Mouse (Mus musculus) kidney, postnatal 25 days (tissue): ENCODE data around the gene Ppp1r35.

ENCODE experiments used
- DNase-seq, 2 experiments: peaks; one replicate each; pipeline ENCODE4 v3.0.0; 2021; ENCODE audit warnings: mixed read lengths in 2 of 2

Gene Ppp1r35

DNA sequence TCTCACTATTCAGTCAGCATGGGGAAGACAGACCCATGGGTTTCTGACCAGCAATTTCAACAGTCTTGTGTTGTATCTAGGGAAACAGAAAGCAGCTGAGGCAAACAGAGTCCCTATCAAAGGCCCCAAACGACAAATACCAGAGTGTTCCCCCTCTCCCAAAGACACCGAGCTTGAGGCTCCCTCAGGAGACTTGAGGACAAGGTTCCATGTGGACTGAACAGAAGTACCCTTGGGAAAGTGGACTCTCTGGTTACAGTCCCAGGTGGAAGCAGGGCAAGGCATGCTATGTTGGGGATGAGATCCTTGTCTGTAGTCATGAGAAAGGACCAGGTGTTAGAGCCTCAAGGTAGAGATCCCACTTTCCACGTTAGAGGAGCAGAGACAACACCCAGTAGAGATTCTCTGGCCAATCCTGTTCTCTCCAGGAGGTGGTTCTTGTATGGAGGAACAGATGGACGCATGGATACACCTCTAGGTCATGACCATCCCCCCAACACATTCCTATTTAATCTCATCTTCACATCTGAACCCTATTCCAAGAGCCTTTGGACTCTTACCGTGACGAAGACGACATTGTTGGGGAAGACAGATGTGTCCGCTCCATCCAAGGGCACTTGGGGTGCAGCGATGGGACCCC, 5.4 kb downstream of the Ppp1r35 start:
- no peak for DNase-seq

DNA sequence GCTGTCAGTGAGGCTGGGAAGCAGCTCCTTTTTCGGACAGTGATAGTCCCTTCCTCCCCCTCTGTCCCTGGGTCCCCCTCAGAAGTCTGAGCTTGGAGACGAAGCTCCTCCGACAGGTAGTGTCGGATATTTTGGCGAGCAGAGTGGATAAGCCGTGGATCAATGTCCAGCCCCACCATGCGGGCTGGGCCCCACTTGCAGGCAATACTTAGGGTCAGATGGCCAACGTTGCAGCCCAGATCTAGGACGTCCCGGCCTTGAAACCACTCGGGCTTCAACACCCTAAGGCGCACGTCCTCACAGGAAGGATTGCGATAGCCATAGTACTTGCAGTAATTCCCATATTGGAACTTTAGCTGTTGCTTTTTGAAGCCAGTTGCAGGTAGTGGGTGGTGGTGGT, 5.9 kb downstream of the Ppp1r35 start:
- DNase-seq = peak in 1 of 2 experiments; percentile 47

DNA sequence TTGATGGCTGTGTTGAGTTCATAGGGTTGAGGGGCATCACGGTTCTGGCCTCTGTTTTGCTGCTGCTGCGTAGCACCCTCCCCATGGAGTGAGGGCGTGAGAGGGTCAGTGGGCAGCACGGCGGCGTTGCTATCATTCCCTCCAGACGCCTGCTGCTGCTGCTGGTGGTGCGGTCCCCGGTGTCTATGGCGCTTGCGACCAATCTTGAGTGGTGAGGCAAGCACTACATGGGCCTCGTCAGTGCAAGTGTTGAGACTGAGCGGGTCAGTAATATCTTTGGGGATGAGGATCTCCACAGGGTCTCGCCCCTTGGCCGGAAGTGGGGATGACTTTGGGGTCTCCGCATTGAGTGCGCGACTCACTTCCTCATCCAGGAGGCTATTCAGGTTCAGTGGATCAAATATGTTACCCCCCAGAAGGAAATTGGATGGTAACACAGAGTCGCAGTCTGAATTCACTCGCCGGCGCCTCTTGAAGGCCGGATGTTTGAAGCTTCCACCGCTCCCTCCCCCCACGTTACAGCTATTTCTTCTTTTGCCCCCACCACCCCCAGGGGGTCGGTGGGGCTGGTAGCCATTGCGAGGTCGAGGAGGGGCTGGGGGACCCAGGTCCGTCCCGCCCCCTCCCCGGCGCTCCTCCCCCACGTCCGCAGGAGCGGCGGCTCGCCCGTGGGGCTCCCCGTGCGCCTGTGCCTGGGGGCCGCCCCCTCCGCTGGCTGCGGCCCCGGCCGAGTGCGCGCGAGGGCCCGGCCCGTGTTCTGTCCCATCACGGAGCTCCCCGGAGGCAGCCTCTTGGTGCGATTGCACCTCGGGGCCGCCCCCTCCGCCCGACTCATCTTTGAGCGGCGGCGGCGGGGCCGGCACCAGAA, 6.7 kb downstream of the Ppp1r35 start:
- peak; percentile 19 to 60 for DNase-seq

DNA sequence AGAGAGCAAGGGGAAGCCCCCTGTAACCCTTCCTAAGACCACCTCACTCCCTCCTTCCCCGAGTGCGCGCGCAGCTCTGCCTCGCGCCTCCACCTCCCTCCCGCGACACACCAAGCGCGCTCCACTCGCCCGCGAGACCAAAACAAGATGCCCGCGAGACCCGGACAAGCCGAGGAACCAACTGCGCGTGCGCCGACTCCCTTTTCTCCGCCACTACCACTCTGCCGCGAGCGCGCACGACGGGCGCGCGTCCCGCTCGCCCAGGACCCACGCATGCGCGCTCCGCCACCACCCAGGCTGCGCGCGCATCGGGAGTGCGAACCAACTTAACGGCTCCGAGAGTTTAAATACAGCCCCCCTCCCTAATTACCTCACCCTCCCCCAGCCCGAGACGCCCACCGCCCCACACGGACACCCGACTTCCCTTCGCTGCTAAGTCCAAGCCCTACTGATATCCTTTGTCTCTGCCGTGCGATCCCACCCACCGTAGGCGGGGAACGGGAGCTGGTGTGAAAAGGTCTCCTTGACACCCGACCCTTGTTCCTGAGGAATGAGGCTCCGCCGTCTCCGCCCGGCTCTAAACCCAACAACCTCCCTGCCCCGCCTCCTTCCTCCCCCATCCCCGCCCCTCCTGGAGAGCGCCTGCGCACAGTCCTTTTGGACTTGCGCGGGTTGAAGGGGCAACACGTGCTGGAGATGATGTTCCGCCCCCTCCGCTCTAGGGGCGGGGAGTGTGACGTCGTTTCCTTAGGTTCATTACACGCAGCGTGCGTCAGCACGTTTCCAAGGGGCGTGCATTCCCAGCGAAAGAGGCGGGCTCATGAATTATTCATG, 7.7 kb downstream of the Ppp1r35 start:
- peak; percentile 99 for DNase-seq

DNA sequence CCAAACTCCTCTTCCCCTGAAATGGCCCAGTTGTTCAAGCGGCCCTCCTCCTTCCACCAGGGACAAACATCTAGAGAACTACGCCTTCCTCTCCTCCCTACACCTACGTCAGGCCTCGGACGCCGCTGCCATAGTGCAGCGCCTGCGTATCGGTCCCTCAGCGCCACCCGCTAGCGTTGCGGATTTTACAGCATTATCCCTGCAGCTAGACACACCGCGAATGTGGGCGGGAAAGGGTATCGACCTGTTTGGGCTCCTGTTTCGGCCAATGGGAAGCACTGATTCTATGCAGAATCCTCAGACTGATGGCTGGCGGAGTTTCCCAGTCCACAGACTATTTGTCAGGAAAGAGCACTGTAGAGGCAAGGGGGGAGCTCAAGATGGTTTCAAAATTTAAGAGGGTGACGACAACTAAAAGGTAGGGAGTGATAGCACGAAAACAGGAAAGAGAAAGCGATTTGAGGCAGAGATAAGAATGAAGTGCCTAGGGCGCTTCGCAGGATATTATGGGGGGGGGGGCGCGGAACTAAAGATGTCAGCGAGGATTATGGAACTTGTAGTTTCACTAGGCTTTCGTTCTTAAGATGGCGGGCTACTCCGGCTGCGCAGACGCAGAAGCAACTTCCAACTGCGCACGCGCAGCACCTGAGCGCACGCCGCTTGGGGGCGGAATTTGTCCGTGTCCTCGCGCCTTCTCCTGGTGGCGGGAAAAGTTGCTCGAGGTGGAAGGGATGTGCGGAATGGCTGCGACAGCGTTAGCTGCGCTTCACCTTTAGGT, 8.7 kb downstream of the Ppp1r35 start, which contains the start of the genes Mepce and Zcwpw1:
Mepce (minus strand) TSS at position 505 of the 778 bp plus-strand sequence.
Zcwpw1 (plus strand) TSS at position 648 of the 778 bp plus-strand sequence.
- DNase-seq = peak; percentile 92 to 95

DNA sequence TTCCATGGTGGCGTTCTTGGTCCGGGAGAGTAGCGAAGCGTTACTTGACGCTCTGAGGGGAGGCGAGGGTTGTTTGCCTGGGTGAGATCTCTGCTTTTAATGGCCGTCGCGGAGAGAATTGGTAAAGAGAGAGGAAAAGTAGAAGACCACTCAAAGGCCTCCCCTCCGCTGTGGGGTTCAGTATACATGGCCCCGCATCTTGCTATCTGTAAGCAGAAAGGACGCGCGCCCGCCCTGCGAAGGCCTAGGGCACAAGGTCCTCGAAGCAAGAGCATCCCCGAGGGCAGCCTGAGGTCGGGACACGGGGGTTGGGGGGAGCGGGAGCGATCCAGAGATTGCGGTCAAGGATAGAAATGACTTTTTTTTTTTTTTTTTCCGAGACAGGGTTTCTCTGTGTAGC, 9.5 kb downstream of the Ppp1r35 start:
- peak in 1 of 2 experiments; percentile 68 for DNase-seq

DNA sequence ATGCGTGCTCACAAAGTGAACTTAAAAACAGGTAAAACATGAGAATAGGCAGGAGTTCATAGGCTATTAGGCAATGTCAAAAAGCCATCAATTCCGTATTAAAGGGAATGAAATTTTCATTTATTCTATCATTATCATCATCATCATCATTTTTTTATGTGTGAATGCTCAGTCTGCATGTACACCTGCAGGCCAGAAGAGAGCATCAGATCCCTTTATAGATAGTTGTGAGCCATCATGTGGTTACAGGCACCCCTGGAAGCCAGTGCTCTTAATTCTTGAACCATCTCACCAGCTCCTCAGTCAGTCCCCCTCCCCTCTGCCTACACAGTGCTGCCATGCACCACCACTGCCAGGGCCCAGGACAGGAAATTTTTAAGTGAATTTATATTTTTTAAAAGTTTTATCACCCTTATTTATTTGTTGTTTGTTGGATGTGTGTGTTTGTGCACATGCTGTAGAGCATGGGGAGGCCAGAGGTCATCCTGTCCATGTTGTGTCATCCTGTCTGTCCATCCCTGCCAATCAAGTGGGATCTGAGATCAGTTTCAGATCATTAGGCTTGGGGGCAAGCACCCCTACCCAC, 10.4 kb downstream of the Ppp1r35 start:
- no peak for DNase-seq

DNA sequence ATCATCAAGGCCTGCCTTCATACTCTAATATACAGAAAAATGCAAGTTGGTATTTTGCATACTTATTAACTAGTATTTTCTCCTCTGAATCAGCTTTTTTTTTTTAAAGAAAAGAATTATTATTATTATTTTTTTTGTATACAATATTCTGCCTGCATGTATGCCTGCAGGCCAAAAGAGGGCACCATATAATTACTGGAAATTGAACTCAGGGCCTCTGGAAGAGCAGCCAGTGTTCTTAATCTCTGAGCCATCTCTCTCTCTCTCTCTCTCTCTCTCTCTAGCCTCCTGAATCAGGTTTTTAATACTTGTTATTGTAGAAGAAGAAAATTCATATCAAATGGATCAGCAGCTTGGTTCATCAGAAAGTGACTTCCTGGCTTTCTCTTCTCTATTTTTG, 12.9 kb downstream of the Ppp1r35 start:
- no peak for DNase-seq

DNA sequence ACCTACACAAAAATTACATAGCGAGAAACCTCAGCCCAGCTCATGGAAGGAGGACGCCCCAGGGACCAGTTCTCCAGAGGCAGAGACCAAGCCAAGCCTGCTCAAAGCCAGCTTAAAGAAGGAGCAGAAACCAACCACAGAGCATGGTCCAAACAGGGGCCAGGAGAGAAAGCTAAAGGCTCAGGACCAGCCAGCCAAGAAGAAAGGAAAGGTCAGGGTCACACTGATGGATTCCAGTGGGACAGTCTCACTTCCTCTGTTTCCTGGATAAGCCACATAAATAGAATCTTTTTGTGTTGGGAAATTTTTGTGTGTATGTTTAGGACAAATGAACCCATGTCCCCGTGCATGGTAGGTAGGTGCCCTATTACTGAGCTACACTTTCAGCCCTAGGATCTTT, 18.0 kb downstream of the Ppp1r35 start:
- no peak for DNase-seq

DNA sequence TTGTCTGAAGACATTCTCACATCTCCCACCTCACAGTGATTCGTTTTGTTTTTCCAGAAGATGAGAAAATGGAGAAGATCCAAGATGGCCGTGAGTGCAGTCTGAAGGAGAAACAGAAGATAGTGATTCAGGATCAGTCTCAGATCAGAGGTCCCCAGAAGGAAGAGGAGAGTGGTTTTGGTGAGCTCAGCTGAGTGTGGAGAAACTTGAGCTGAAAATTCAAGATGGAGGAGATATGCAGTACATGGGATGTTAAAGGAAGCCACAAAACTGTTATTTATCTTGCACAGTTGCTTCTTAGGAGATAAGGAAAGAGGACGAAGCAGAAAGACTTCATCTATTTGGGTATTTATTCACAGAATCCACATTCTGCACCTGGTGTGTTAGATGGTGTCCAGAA, 22.3 kb downstream of the Ppp1r35 start:
- no peak for DNase-seq

DNA sequence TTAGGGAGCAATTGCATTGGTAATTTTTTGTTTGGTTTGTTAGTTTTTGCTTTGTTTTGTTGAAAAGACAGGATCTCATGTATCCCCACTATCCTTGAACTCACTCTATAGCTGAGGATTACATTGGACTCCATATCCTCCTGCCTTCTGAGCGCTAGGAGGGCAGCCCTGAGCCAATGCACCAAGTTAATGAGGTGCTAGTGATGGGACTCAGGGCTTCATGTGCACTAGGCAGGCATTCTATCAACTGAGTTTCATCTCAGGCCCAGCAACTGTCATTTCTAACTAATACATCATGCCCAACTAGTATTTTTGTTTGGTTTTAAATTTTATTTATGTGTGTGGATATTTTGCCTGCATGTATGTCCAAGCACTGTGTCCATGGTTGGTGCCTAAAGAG, 27.5 kb downstream of the Ppp1r35 start:
- DNase-seq = no peak

DNA sequence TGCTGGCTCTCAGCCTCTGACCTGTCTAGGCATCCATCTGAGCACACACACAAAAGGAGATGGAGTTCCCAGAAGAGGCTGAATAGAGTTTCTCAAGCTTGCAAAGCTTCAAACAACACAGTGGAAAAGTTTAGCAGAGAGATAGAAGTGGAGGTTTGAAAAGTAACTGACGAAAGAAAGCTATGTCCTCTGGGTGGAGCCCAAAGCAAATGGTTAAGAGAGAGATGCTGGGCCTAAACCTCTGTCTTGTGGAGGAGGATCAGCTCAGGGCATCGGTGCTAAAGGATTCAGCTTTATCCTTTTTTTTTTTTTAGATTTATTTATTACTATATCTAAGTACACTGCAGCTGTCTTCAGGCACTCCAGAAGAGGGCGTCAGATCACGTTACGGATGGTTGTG, 29.7 kb downstream of the Ppp1r35 start:
- DNase-seq = no peak

DNA sequence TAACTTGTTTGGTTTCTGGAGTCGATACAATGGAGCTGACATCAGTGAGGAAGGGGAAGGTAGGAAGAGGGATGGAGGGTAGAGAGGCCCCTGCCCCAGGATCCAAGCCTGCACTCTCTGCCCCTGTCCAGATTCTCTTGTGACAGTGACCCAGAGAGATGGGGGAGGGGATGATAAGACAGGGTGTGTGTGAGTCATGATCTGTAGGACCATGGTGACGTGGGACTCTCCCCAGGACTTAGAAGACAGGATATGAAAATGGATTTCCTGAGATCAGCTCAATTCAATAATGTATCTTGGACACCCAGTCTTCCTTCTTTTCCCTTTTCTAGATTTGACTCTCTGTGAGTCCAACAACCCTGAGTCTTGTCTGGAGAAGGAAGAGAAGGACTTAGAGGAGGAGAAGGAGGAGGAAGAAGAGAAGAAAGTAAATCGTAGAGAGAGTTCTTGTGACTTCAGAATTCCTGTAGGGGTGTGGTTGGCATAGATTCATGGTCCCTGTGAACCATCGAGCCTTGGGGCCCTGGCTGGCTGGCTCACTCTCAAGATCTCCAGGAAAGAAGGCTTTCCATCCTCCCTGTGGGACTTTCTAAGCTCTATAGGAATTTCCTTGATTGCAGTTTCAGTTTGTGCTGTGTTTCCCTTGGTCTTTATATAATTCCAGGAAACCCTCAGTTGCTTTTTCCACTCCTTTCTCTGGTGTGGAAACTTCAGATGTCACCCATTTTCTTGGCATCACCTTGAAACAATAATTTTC, 39.0 kb downstream of the Ppp1r35 start:
- no peak for DNase-seq

DNA sequence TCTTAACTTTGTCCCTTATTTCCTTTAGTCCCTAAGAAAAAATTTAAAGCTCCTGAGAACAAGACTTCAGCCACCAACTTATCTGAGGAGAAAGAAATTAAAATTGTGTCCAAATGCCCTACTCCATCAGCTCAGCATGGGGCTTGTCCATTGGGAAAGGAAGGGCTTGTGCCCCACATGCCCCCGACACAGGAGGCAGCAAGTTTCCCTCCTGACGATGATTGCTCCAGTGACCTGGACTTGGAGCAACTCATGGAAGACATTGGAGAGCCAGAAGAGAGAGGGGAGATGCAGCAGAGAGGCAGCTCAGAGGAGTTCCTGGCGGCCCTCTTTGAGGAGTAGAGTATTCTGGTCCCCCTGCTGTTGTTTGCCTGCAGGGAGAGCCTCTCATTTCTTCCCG, 43.5 kb downstream of the Ppp1r35 start:
- no peak for DNase-seq

DNA sequence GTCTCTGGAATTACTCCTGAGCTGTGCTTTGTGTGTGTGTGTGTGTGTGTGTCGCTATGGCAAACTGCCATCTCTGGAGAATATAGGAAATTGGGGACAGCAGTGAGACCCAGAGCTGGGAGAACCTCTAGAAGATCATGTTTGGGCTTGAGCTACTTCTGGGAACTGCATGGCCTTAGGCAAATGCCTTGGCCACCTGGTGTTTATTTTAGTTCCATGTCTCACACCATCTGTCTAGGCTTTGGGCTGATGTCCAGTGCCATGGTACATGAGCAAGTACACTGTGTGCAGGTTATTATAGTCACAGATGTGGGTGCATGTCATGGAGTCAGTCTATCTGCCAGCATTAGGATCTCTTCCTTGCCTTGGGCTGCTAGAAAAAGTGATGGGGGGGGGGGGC, 44.0 kb downstream of the Ppp1r35 start:
- no peak for DNase-seq

DNA sequence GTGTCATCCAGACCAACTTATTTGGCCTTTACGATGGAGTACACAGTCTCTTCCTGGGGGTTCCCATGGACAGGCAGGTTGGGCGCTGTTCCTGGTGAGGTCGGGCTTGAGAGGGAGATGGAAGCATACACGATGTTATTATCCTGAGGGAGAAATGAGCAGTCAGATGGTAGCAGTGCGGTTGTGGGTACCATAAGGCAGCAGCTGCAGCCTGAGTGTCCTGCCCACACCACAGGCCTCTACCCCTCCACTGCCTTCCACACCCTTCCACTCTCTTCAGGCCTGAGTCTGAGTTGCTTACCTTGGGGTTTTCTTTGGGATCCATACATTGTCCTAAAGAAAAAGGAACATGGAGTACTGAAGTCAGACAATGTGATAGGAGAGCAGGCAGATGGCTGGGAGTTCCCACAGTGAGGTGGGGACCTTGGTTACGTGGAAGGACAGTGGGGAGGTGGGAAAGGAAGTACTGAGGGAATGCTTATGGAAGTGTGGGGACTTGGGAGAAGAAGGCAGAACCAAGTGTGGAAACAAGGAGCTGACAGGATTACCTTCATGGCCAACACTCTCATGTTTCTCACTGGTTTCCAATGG, 44.9 kb downstream of the Ppp1r35 start:
- no peak for DNase-seq

DNA sequence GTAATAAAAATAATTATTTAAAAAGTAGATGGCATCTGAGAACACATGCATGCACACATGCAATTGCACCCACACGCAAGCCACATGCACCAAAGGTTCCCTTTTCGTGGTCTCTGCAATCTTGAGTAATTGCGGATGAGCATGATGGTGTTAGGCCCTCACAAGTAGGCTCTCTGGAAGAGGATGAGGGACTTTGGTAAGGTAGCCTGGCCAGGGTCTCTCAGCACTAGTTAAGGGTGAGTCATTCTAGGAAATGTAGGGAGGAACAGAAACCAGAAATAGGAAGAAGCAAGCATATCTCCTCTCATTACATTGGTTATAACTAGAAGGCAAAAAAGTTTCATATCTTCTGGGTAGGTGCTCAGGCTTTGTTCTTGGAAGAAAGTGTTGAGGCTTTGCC, 46.4 kb downstream of the Ppp1r35 start:
- no peak for DNase-seq

DNA sequence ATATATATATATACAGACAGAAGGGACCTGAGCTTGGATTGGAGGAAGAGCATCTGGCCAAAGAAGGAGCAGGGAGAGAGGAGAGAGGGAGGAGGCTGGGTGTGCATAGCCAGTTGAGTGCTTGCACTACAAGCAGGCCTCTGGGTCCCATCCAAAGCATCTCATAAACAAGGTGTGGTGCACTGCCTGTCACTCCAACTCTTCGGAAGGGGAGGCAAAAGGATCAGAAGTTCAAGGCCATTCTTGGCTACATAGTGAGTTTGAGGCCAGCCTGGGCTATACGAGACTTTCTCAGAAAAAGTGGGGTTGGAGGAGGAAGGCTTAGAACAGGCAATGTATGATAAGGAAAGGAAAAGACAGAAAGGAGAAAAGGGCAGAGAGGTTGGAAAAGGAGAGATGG, 47.3 kb downstream of the Ppp1r35 start:
- no peak for DNase-seq

DNA sequence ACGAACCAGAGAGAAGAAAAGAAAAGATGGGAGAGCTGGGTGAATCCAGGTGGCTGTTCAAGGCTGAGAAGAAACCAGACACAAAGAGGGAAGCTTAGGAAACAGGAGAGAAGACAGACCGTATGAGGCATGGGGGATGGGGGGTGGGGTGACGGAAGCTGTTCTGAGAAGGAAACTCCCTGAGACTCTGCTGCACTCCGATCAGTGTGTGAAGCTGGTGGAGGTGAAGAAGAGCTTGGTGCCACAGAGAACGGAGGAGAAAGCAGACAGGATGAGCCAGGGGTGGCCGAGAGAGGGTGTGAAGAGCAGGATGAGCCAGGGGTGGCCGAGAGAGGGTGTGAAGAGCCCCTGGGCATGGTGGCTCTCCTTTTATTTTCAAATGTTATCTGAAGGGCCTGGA, 47.8 kb downstream of the Ppp1r35 start:
- DNase-seq = no peak

DNA sequence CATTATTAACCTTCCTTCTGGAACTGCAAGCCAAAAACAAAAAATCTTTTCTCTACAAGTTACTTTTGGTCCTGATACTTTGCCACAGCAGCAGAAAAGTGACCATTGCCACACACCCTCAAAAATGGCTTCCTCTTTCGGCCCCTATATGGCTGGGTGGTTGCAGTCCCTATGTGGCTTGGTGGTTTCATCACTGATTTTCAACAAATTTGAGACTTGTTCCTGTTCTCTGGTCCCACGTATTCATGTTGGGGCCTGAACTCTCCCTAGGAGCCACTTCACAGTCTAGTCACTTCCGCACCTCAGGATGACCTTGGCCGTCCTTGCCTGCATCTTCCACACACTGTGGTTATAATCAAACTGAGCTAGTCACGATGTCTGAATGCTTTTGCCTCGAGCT, 50.0 kb downstream of the Ppp1r35 start:
- DNase-seq = no peak
